Mouse (Mus musculus) left cerebral cortex, adult 2 months (tissue): Measurements from ENCODE around the gene Gpr21. TPM values are rescaled to one million over a fixed set of nuclear protein-coding genes. Genes with fewer than 3 reads are reported as not detected.
"Not testable (repeated sequence)": the region's sequence is repeated elsewhere in the genome, so short reads cannot be mapped to it uniquely, and the experiment has no call there.

ENCODE experiments used
- DNase-seq, 2 experiments: peaks; one replicate each; pipeline ENCODE4 v3.0.0; 2021 to 2022; ENCODE audit warnings: low spot score in 2 of 2, mixed read lengths in 1 of 2; ENCODE audit errors: extremely low spot score in 1 of 2
- H3K27ac ChIP-seq: fragments of 200-600 bp; 2 replicates; pipeline ENCODE4 v1.8.1; 2022
- H3K4me3 ChIP-seq: fragments of 200-600 bp; 2 replicates; pipeline ENCODE4 v1.8.1; 2022
- CTCF ChIP-seq: fragments of 200-600 bp; IDR thresholded peaks from 2 replicates; pipeline ENCODE4 v1.8.1; 2022; ENCODE audit warnings: antibody characterized with exemption, mild to moderate bottlenecking, moderate library complexity
- intact Hi-C: fragments of 180-260 bp; cut with DNase I; formaldehyde crosslinking; loops from one replicate; pipeline ENCODE4 v1.15.1; 2025
- long read RNA-seq, 2 experiments: library from polyadenylated mRNA; stranded (forward); transcript quantifications; one replicate each; pipeline ENCODE4 v2.0.0; 2021; ENCODE audit warnings: borderline mapping rate in 2 of 2
- total RNA-seq, 2 experiments: library from RNA; stranded (reverse); gene quantifications; 2 replicates each; pipeline ENCODE4 v1.2.3; 2021

The Gpr21 gene
- total RNA-seq = 1 to 10 TPM; 5.6 to 5.7 TPM
- long read RNA-seq, experiment 1 = 0 reads
- long read RNA-seq, experiment 2 = 0 reads

DNA sequence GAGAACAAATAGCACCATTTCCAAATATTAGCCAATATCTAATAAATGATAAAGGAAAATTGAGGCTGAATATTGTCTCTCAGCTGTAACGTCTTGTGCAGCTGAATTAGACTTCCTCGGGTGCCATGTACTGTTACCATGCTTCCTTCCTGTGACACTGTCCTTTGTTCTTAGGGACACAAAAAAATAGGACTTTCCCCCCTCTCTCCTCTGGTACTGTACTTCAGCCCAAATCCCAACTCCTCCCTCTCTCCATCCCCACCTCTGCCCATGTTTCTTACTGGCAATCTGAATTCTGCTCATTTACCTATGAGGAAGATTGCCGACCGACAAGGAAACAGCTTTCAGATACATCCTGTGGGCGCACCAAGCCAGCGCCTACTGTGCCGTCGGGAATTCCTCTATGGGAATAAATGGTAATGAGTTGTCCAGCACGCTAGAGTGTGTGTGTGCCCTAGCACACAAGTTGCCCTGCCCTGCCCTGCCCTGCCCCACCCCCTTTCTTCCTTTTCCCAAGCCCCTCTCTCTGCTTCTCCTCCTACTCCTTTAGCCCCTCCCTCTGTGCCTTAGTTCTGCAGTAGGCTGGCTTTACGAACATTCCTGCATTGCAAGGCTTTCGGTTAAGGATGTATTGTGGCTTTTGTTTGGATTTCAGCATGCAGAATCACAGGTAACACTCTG lies at the start of gene Gpr21:
TSS of gene Gpr21 (plus strand) at position 303 of the 681 bp plus-strand sequence.
- intact Hi-C loops = loop anchor here (2.0 kb wide), 1 partner anchor 255 kb away; no protein-coding TSS in a partner anchor
- H3K4me3 ChIP-seq = peak within 1 kb of the TSS; percentile 32; the same call in 1 of the 2 replicates
- peak within 1 kb of the TSS; percentile 16 for H3K27ac ChIP-seq
- no peak for TF ChIP-seq CTCF
- no peak for DNase-seq

DNA sequence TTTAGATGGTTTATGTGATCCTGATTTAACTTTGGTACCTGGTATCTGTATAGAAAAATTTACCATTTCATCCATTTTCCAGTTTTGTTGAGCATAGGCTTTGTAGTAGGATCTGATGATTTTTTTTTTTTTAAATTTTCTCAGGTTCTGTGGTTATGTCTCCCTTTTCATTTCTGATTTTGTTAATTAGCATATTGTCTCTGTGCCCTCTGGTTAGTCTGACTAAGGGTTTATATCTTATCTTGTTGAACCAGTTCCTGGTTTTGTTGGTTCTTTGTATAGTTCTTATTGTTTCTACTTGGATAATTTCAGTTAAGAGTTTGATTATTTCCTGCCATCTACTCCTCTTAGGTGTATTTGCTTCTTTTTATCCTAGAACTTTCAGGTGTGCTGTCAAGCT lies 36.6 kb upstream of the Gpr21 start:
- H3K27ac ChIP-seq = no peak overlapping the region
- intact Hi-C loops = no loop called here
- H3K4me3 ChIP-seq = no peak overlapping the region
- no peak for TF ChIP-seq CTCF
- DNase-seq = no peak

DNA sequence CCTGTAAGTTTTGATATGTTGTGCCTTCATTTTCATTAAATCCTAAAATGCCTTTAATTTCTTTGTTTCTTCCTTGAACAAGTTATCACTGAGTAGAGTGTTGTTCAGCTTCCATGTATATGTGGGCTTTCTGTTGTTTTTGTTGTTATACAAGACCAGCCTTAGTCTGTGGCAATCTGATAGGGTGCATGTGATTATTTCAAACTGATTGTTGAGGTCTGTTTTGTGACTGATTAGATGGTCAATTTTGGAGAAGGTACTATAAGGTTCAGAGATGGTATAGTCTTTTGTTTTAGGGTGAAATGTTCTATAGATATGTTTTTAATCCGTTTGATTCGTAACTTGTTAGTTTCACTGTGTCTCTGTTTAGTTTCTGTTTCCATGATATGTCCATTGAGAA lies 36.1 kb upstream of the Gpr21 start:
- no peak for DNase-seq
- TF ChIP-seq CTCF = no peak
- Histone ChIP-seq H3K4me3 (no peak overlapping the region), H3K27ac (no peak overlapping the region)
- intact Hi-C loops = no loop called here

DNA sequence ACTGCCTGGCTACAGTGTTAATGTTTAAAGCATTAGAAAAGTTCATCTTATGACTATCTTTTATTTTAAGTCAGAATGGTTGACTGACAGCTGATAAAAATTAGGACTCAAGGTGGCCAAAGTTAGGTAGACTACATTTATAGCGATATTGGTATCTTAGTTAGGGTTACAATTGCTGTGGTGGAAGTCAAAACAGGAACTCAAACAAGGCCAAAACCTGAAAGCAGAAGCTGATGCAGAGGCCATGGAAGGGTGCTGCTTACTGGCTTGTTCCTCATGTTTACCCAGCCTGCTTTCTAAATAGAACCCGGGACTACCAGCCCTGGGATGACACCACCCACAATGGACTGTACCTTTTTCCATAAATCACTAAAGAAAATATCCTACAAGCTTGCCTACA lies 32.0 kb upstream of the Gpr21 start:
- H3K27ac ChIP-seq = no peak overlapping the region
- H3K4me3 ChIP-seq = no peak overlapping the region
- intact Hi-C loops = no loop called here
- DNase-seq = no peak
- no peak for TF ChIP-seq CTCF

DNA sequence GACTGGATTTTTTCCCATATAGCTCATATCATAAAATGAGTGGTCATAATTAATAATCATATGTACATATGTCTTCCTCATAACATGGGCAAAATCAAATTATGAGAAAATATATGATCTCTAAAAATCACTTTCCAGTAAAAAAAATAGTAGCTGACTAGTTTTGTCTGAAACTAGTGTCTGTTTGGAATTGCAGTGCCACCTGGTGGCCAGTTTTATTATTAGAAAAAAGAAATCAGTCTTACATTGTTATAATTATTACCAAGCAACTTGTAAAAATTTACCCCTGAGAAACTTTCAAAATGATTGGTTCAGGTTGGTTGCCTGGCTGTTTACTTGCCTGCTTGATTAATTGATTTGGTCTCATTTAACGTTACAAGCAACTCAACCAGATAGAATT lies 30.8 kb upstream of the Gpr21 start:
- no peak overlapping the region for H3K4me3 ChIP-seq
- intact Hi-C loops = loop anchor here (5.0 kb wide), 2 partner anchors 63 to 103 kb away; partner anchors contain the start of gene Rc3h2
- TF ChIP-seq CTCF = peak; percentile 85
- H3K27ac ChIP-seq = no peak overlapping the region
- no peak for DNase-seq

DNA sequence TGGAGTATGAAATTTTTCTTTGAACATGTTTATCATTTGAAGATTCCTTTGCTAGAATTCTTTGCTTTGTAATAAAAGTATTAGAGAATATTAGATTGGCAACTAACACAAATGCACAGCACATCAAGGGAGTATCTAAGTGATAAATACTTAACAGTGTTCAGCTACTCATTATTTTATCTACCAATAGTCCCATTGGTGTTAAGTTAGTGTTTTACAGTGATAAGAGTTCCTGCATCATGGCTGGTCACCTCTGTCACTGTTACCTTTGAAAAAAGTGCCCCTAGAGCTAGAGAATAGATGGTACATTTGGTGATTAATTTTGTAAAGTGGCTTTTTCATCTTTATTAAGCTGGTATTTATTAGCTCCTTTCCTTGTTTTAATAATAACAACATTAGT lies 29.7 kb upstream of the Gpr21 start:
- no peak overlapping the region for H3K27ac ChIP-seq
- DNase-seq = no peak
- H3K4me3 ChIP-seq = no peak overlapping the region
- intact Hi-C loops = loop anchor here (5.0 kb wide), 2 partner anchors 64 to 104 kb away; partner anchors contain the start of gene Rc3h2
- TF ChIP-seq CTCF = no peak

DNA sequence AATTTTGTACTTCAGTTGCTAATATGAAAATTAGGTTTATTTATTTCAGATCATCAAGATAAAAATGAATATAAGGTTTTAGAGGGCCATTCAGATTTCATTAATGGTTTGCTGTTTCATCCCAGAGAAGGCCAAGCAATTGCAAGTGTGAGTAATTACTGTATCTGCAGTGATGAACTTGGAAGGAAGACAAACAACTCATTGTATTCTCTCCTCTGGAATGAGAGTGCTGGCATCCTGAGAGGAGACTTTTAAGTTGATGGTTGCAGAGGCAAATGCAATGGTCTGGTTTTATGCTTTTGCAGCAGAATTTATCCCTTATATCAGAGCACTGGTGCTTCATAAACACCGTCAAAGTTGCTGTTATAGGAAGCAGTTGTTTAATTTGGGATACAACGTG lies 27.2 kb upstream of the Gpr21 start:
- intact Hi-C loops = loop anchor here (5.0 kb wide), 2 partner anchors 67 to 107 kb away; partner anchors contain the start of gene Rc3h2
- no peak overlapping the region for H3K27ac ChIP-seq

DNA sequence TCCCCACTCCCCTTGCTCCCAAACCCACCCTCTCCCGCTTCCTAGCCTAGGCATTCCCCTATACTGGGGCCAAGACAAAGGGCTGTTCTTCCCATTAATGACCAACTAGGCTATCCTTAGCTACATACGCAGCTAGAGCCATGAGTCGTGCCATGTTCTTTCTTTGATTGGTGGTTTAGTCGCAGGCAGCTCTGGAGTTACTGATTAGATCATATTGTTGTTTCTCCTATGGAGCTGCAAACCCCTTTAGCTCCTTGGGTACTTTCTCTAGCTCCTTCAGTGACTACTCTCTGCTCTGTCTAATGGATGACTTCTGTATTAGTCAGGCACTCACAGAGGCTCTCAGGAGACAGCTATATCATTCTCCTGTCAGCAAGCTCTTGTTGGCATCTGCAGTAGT lies 18.8 kb upstream of the Gpr21 start:
- H3K4me3 ChIP-seq = no peak overlapping the region
- DNase-seq = no peak
- H3K27ac ChIP-seq = no peak overlapping the region
- TF ChIP-seq CTCF = no peak
- intact Hi-C loops = no loop called here

More for the DNA sequence above, 27.2 kb upstream of the Gpr21 start:
- no peak overlapping the region for H3K4me3 ChIP-seq
- TF ChIP-seq CTCF = no peak
- no peak for DNase-seq

DNA sequence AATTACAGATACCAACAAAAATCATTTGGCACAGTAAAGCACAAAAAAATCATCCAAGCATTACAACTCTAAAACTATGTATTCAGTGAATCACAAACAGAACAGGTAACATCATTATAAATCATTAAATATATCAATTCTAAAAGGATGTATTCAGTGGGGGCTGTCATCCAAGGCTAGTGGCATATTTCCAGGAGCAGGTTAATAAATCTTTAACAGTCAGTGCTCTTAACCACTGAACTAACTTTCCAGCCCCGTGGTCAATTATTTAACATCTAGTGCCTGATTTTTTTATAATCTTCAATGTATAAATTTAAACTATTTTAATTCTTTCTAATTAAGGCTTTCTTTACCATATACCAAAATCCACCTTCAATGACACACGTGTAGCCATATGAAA lies 10.3 kb upstream of the Gpr21 start:
- intact Hi-C loops, H3K4me3 ChIP-seq, DNase-seq, H3K27ac ChIP-seq: not testable (repeated sequence)

DNA sequence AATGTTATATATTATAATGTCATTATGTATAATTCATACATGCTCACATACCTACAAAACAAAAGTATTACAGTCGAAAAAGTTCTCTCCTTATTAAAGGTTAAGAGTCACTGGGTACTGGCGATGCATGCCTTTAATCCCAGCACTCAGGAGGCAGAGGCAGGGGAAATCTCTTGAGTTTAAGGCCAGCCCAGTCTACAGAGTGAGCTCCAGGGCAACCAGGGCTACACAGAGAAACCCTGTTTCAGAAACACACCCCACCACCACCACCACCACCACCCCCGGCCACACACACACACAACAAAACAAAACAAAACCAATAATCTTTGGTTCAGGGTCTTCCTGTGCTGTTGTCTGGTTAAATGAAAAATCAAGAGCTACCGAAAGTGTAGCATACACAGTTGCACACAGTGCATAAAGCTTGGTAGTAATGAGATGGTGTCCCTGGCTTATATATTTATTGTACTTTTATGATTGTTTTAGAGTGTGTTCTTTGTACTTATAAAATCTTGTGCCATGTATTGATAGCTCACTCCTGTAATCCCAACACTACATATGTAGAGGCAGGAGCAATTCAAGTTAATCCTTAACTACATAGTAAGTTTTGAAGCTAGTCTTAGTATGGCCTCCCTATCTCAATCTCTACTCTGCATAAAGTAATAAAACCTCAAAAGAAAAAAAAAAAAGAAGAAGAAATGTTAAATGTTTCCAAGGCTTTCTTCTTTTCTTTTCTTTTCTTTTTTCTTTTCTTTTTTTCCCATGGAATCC lies 4.8 kb upstream of the Gpr21 start:
- H3K4me3 ChIP-seq = no peak overlapping the region
- TF ChIP-seq CTCF = no peak
- H3K27ac ChIP-seq = no peak overlapping the region
- DNase-seq = no peak
- intact Hi-C loops = no loop called here

DNA sequence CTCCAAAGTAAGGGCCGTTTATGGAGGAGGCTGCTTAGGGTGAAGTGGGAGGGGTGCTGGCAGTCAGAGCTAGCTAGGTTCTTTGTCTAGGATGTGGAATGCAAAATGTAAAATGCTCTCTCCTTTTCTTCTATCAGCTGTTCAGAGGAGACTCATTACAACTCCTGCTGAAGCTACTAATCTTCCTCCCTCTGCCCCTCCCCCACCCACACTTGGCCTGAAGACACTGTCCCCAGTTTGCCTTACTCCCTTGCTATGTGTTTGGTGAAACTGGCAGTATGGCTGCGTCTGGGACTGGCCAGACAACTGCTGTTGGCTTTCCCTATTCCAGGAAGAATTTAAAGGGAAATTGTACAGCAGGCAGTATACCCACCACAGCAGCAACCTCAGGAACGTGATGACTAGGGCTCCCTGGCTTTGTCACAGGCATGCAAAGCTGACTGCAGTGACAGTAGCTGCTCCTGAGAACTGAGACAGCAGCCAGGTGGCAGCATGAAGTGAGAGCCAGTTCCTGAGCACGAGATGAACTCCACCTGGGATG lies 860 bp downstream of the Gpr21 start:
- intact Hi-C loops = loop anchor here (2.0 kb wide), 1 partner anchor 254 kb away; no protein-coding TSS in a partner anchor
- Histone ChIP-seq H3K4me3 (peak overlapping the region; percentile 32; the same call in 1 of the 2 replicates), H3K27ac (peak overlapping the region; percentile 16)
- peak in 1 of 2 experiments; percentile 17 for DNase-seq
- no peak; the same call in 1 of the 2 replicates for TF ChIP-seq CTCF
